Mouse (Mus musculus) CH12.LX (cell line): ENCODE measurements around the gene Olfr1349. TPM values are rescaled to one million over a fixed set of nuclear protein-coding genes. Genes with fewer than 3 reads are reported as not detected.

Source experiments
- DNase-seq: peaks from one replicate; pipeline ENCODE4 v3.0.0-alpha.2; 2013; ENCODE audit errors: extremely low read depth
- H3K27ac ChIP-seq: 2 replicates; pipeline ENCODE4 v1.5.1; 2012; ENCODE audit warnings: low read depth, mild to moderate bottlenecking, control low read depth, moderate library complexity; ENCODE audit not compliant: insufficient read depth
- H3K27me3 ChIP-seq: replicated peaks from 2 replicates; pipeline ENCODE3; 2012; ENCODE audit warnings: inconsistent platforms
- H3K36me3 ChIP-seq, 2 experiments: replicated peaks in 1 of 2; 2 replicates each; pipeline versions ENCODE3 to v1.6.1; 2012; ENCODE audit warnings: inconsistent platforms in 1 of 2, low read length in 1 of 2, mild to moderate bottlenecking in 1 of 2, mixed read lengths in 1 of 2, moderate library complexity in 1 of 2; ENCODE audit not compliant: control insufficient read depth in 1 of 2, insufficient read depth in 1 of 2
- H3K4me1 ChIP-seq, 2 experiments: 2 replicates each; pipeline ENCODE4 v1.6.1; 2012; ENCODE audit warnings: inconsistent platforms in 1 of 2, moderate library complexity in 1 of 2; ENCODE audit not compliant: insufficient read depth in 2 of 2, control insufficient read depth in 1 of 2
- H3K4me2 ChIP-seq: 2 replicates; pipeline ENCODE4 v1.6.1; 2012; ENCODE audit warnings: low read depth, mild to moderate bottlenecking, control low read depth; ENCODE audit not compliant: poor library complexity, insufficient read depth, severe bottlenecking
- H3K4me3 ChIP-seq, 3 experiments: fragments of 150-350 bp in 1 of 3; sonication (generic) in 1 of 3; replicated peaks in 1 of 3; 2 replicates each; pipeline versions ENCODE3 to v1.5.1; 2011 to 2012; ENCODE audit warnings: low read depth in 2 of 3, low read length in 2 of 3, mild to moderate bottlenecking in 2 of 3, moderate library complexity in 2 of 3, control low read depth in 1 of 3, improper control_type of control experiment in 1 of 3, inconsistent platforms in 1 of 3, mixed read lengths in 1 of 3; ENCODE audit not compliant: poor library complexity in 1 of 3
- H3K79me2 ChIP-seq: replicated peaks from 2 replicates; pipeline ENCODE4 v1.6.1; 2012; ENCODE audit warnings: mild to moderate bottlenecking, moderate library complexity; ENCODE audit not compliant: control insufficient read depth, poor library complexity, insufficient read depth, severe bottlenecking; ENCODE audit errors: extremely low read depth
- H3K9ac ChIP-seq: 2 replicates; pipeline ENCODE4 v1.6.1; 2012; ENCODE audit warnings: low read depth, mild to moderate bottlenecking, control low read depth, moderate library complexity; ENCODE audit not compliant: insufficient read depth
- H3K9me3 ChIP-seq: replicated peaks from 2 replicates; pipeline ENCODE3; 2012; ENCODE audit warnings: low read length, inconsistent platforms, mixed read lengths
- BHLHE40 ChIP-seq: IDR thresholded peaks from 2 replicates; pipeline ENCODE4 v1.6.1; 2011; ENCODE audit warnings: mild to moderate bottlenecking, low read depth, low read length, improper control_type of control experiment
- CTCF ChIP-seq, 2 experiments: IDR thresholded peaks in 1 of 2; conservative IDR thresholded peaks in 1 of 2; 2 replicates each; pipeline ENCODE4 v1.5.1; 2011 to 2012; ENCODE audit warnings: low read depth in 2 of 2, low read length in 2 of 2, improper control_type of control experiment in 1 of 2, inconsistent platforms in 1 of 2, mild to moderate bottlenecking in 1 of 2, moderate library complexity in 1 of 2
- E2F4 ChIP-seq: IDR thresholded peaks from 2 replicates; pipeline ENCODE4 v1.6.1; 2011; ENCODE audit warnings: low read depth, low read length, improper control_type of control experiment; ENCODE audit not compliant: insufficient replicate concordance
- ELF1 ChIP-seq: IDR thresholded peaks from 2 replicates; pipeline ENCODE4 v1.6.1; 2014; ENCODE audit warnings: low read depth, mild to moderate bottlenecking, inconsistent platforms, low read length, improper control_type of control experiment
- ETS1 ChIP-seq: conservative IDR thresholded peaks from 2 replicates; pipeline ENCODE4 v1.6.1; 2012; ENCODE audit warnings: low read depth, mild to moderate bottlenecking, inconsistent platforms, low read length, improper control_type of control experiment, moderate library complexity
- GABPA ChIP-seq: IDR thresholded peaks from 2 replicates; pipeline ENCODE4 v1.6.1; 2012; ENCODE audit warnings: low read depth, low read length, improper control_type of control experiment, inconsistent platforms; ENCODE audit not compliant: insufficient replicate concordance
- IRF4 ChIP-seq: IDR thresholded peaks from 2 replicates; pipeline ENCODE4 v1.6.1; 2014; ENCODE audit warnings: low read depth, mild to moderate bottlenecking, inconsistent platforms, low read length, improper control_type of control experiment
- JUN ChIP-seq: IDR thresholded peaks from 2 replicates; pipeline ENCODE4 v1.6.1; 2011; ENCODE audit warnings: low read depth, mild to moderate bottlenecking, low read length, improper control_type of control experiment, moderate library complexity; ENCODE audit not compliant: insufficient read depth
- JUND ChIP-seq: conservative IDR thresholded peaks from 2 replicates; pipeline ENCODE4 v1.6.1; 2011; ENCODE audit warnings: low read depth, low read length, improper control_type of control experiment
- KAT2A ChIP-seq: IDR thresholded peaks from 2 replicates; pipeline ENCODE4 v1.6.1; 2012; ENCODE audit warnings: low read length, improper control_type of control experiment, inconsistent platforms; ENCODE audit not compliant: insufficient replicate concordance
- MAFK ChIP-seq: IDR thresholded peaks from 2 replicates; pipeline ENCODE4 v1.6.1; 2011; ENCODE audit warnings: low read length, improper control_type of control experiment; ENCODE audit not compliant: insufficient replicate concordance
- MAX ChIP-seq: IDR thresholded peaks from 2 replicates; pipeline ENCODE4 v1.6.1; 2011; ENCODE audit warnings: low read length, improper control_type of control experiment
- MAZ ChIP-seq: IDR thresholded peaks from 2 replicates; pipeline ENCODE4 v1.6.1; 2012; ENCODE audit warnings: low read depth, mild to moderate bottlenecking, inconsistent platforms, low read length, improper control_type of control experiment, moderate library complexity
- MXI1 ChIP-seq: IDR thresholded peaks from 2 replicates; pipeline ENCODE4 v1.6.1; 2011; ENCODE audit warnings: mild to moderate bottlenecking, low read depth, low read length, improper control_type of control experiment
- MYC ChIP-seq: IDR thresholded peaks from 2 replicates; pipeline ENCODE4 v1.6.1; 2011; ENCODE audit warnings: low read depth, mild to moderate bottlenecking, improper control_type of control experiment, low read length
- PAX5 ChIP-seq: IDR thresholded peaks from 2 replicates; pipeline ENCODE4 v1.6.1; 2012; ENCODE audit warnings: low read length, inconsistent platforms, mixed read lengths
- POLR2A ChIP-seq: IDR thresholded peaks from 2 replicates; pipeline ENCODE4 v1.6.1; 2011; ENCODE audit warnings: low read depth, mild to moderate bottlenecking, improper control_type of control experiment, low read length
- SIN3A ChIP-seq: IDR thresholded peaks from 2 replicates; pipeline ENCODE4 v1.6.1; 2012; ENCODE audit warnings: low read length, improper control_type of control experiment, inconsistent platforms
- TBP ChIP-seq: conservative IDR thresholded peaks from 2 replicates; pipeline ENCODE4 v1.6.1; 2011; ENCODE audit warnings: low read depth, low read length, improper control_type of control experiment
- UBTF ChIP-seq: IDR thresholded peaks from 2 replicates; pipeline ENCODE4 v1.6.1; 2012; ENCODE audit warnings: low read depth, mild to moderate bottlenecking, inconsistent platforms, low read length, improper control_type of control experiment, moderate library complexity
- USF2 ChIP-seq: conservative IDR thresholded peaks from 2 replicates; pipeline ENCODE4 v1.6.1; 2011; ENCODE audit warnings: low read depth, low read length, improper control_type of control experiment
- ZC3H11A ChIP-seq: IDR thresholded peaks from 2 replicates; pipeline ENCODE4 v1.6.1; 2012; ENCODE audit warnings: low read depth, mild to moderate bottlenecking, inconsistent platforms, low read length, improper control_type of control experiment
- ZKSCAN1 ChIP-seq: IDR thresholded peaks from 2 replicates; pipeline ENCODE4 v1.6.1; 2012; ENCODE audit warnings: low read depth, inconsistent platforms, low read length, improper control_type of control experiment, borderline replicate concordance
- ZNF384 ChIP-seq: IDR thresholded peaks from 2 replicates; pipeline ENCODE4 v1.6.1; 2012; ENCODE audit warnings: low read depth, low read length, improper control_type of control experiment, inconsistent platforms
- dilution Hi-C: fragments of 300-500 bp; cut with MboI; formaldehyde crosslinking; loops from 2 replicates; pipeline ENCODE4 v1.14.3; 2020; ENCODE audit warnings: low sequenced_read_pairs; ENCODE audit not compliant: extremely low pct_unique_long_range_greater_than_20kb, extremely low pct_ligation_motif_present
- in situ Hi-C: fragments of 300-500 bp; cut with MboI; formaldehyde crosslinking; loops from 3 replicates; pipeline ENCODE4 v1.14.3; 2019; ENCODE audit warnings: low sequenced_read_pairs, low pct_ligation_motif_present, low pct_unique_long_range_greater_than_20kb, mixed read lengths
- polyA plus RNA-seq: library from polyadenylated mRNA; unstranded; fragments of >175 nt; gene quantifications from 2 replicates; pipeline ENCODE4 v1.2.1, GENCODE M21; 2012; ENCODE audit warnings: low read depth; ENCODE audit not compliant: insufficient read length
- total RNA-seq, 2 experiments: library from RNA; depleted of rRNA; stranded (reverse); fragments of 300-350 nt in 1 of 2; fragments of >200 nt in 1 of 2; gene quantifications; 2 replicates each; pipeline ENCODE4 v1.2.3; 2012 to 2014

Gene Olfr1349
- total and polyA plus RNA-seq, 3 experiments: not detected

DNA sequence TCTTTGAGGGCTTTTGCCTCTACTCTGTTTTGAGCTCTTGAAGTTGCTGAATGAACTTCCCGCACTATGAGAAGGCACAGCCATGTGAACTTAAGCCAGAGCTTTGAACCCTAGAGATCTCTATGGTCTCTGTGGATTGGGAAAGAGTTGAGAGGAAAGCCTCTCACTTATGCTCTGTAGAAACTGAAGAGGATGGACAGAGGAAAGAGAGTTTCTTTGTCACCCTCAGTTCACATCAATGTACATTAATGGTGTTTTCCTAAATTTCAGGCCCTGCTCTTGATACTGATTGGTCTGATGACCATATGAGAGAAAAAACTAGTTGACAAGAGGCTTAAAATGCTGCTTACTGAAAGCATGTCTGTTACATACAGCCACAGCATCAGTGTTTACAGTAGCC is 14.1 kb downstream of the Olfr1349 start, which contains the start of gene Olfr1348:
Olfr1348 (minus strand) TSS at position 101 of the 400 bp plus-strand sequence.
- H3K79me2 ChIP-seq: no peaks in the 10 kb centered on the region
- H3K27ac ChIP-seq: no peak within 1 kb of the TSS
- no peaks in the 10 kb centered on the region for H3K4me1 ChIP-seq
- DNase-seq: no peak
- H3K9me3 ChIP-seq: peaks cover 39% of the 10 kb centered on the region
- H3K4me3 ChIP-seq: no peak within 1 kb of the TSS
- no peak for TF ChIP-seq SIN3A
- no peak for TF ChIP-seq PAX5
- TF ChIP-seq USF2: no peak
- no peak for TF ChIP-seq ZKSCAN1
- no peak for TF ChIP-seq MYC
- TF ChIP-seq JUND: no peak
- no peak for TF ChIP-seq BHLHE40
- TF ChIP-seq ZC3H11A: no peak
- no peak for TF ChIP-seq POLR2A
- TF ChIP-seq MAX: no peak
- TF ChIP-seq E2F4: no peak
- no peak for TF ChIP-seq ELF1
- no peak for TF ChIP-seq IRF4
- TF ChIP-seq JUN: no peak
- no peak for TF ChIP-seq KAT2A
- TF ChIP-seq MAFK: no peak
- TF ChIP-seq MXI1: no peak
- no peak for TF ChIP-seq MAZ
- TF ChIP-seq TBP: no peak
- TF ChIP-seq CTCF (conservative IDR thresholded peaks at IDR 0.05 in 1 of 2, IDR thresholded peaks at IDR 0.05 in 1 of 2; ENCODE audit: low read depth in 2 of 2, low read length in 2 of 2): no peak
- TF ChIP-seq, all 38 proteins: peak for 0
- Histone ChIP-seq H3K36me3 (no peaks in the 10 kb centered on the region), H3K9ac (no peak within 1 kb of the TSS), H3K4me2 (no peak within 1 kb of the TSS), H3K27me3 (no peaks in the 10 kb centered on the region)
- in situ Hi-C loops: no loop called here
- dilution Hi-C loops: no loop called here

DNA sequence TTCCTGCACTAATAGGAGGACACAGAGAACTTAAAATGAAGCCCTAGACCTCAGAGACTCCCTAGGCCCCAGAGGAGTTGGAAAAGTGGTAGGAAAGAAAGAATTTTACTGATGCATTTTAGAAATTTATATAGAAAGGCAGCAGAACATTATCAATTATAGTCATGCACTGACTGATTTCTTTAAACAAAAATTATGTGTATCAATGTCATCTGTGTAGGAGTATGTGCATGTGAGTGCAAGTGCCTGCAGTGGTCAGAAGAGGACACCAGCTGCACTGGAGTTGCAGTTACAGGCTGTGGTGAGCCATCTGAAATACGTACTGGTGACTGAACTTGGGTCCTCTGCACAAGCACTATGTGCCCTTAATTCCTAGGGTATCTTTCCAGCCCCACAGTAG is 23.1 kb downstream of the Olfr1349 start, which contains the start of gene Olfr1347:
Olfr1347 (minus strand) TSS at position 101 of the 400 bp plus-strand sequence.
- no peak for DNase-seq
- H3K79me2 ChIP-seq: no peaks in the 10 kb centered on the region
- no peak within 1 kb of the TSS for H3K4me3 ChIP-seq
- H3K9me3 ChIP-seq: peaks cover 33% of the 10 kb centered on the region
- H3K27ac ChIP-seq: no peak within 1 kb of the TSS
- in situ Hi-C loops (no loop called here), dilution Hi-C loops (no loop called here)
- TF ChIP-seq ZKSCAN1 (no peak), ZNF384 (no peak), ETS1 (no peak), IRF4 (no peak), UBTF (no peak), TBP (no peak), GABPA (no peak), JUN (no peak)
- H3K4me2 ChIP-seq: no peak within 1 kb of the TSS
- H3K36me3 ChIP-seq: no peaks in the 10 kb centered on the region
- no peak within 1 kb of the TSS for H3K9ac ChIP-seq
- H3K27me3 ChIP-seq: no peaks in the 10 kb centered on the region
- H3K4me1 ChIP-seq: no peaks in the 10 kb centered on the region
